Mouse (Mus musculus) embryonic fibroblast, embryonic 13.5 days (primary cell): ENCODE data around the gene Cdh13. TPM values are rescaled to one million over a fixed set of nuclear protein-coding genes. Genes with fewer than 3 reads are reported as not detected.

Experiments used
- H3K27ac ChIP-seq: 2 replicates; pipeline ENCODE4 v1.5.1; 2012; ENCODE audit warnings: low read length, control low read depth, inconsistent platforms; ENCODE audit not compliant: insufficient read depth
- H3K4me1 ChIP-seq: 2 replicates; pipeline ENCODE4 v1.6.1; 2011; ENCODE audit warnings: low read length; ENCODE audit not compliant: control insufficient read depth, insufficient read depth
- H3K4me3 ChIP-seq: 2 replicates; pipeline ENCODE4 v1.5.1; 2011; ENCODE audit warnings: mild to moderate bottlenecking, control low read depth, low read length; ENCODE audit not compliant: insufficient read depth
- CTCF ChIP-seq: IDR thresholded peaks from 2 replicates; pipeline ENCODE4 v1.5.1; 2011; ENCODE audit warnings: mild to moderate bottlenecking, control low read depth, low read length, moderate library complexity, borderline replicate concordance; ENCODE audit not compliant: insufficient read depth
- POLR2A ChIP-seq: IDR thresholded peaks from 2 replicates; pipeline ENCODE4 v1.6.1; 2011; ENCODE audit warnings: low read depth, mild to moderate bottlenecking, control low read depth, low read length, moderate library complexity
- polyA plus RNA-seq: library from polyadenylated mRNA; stranded (reverse); fragments of >200 nt; gene quantifications from 2 replicates; pipeline ENCODE4 v1.2.4, GENCODE M21; 2011; ENCODE audit warnings: low read depth; ENCODE audit not compliant: missing spikeins, insufficient read length

The Cdh13 gene
- polyA plus RNA-seq, 1 experiment, result 19.8 TPM

DNA sequence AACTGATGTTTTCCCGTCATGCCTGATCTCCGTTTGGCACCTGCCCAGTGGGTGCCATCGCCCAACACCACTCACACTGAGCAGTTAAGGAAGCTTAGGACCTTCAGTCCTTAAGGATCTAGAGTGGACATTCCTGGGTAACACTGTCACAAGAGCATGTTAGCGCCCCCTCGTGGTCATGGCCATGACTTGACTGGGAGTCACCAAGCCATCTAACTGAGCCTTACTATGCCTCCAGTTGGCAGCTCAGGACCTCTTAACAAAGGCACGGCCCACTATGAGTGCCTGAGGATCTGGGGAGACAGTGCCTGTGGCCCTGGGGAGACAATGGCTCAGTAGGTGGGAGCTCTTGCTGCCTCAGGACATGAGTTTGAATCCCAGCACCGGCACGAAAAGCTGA, 912.2 kb downstream of the Cdh13 start:
- TF ChIP-seq POLR2A (no peak), CTCF (peak; percentile 30; the same call in 1 of the 2 replicates)
- Histone ChIP-seq H3K27ac (no peak overlapping the region), H3K4me1 (no peaks in the 10 kb centered on the region), H3K4me3 (no peak overlapping the region)

DNA sequence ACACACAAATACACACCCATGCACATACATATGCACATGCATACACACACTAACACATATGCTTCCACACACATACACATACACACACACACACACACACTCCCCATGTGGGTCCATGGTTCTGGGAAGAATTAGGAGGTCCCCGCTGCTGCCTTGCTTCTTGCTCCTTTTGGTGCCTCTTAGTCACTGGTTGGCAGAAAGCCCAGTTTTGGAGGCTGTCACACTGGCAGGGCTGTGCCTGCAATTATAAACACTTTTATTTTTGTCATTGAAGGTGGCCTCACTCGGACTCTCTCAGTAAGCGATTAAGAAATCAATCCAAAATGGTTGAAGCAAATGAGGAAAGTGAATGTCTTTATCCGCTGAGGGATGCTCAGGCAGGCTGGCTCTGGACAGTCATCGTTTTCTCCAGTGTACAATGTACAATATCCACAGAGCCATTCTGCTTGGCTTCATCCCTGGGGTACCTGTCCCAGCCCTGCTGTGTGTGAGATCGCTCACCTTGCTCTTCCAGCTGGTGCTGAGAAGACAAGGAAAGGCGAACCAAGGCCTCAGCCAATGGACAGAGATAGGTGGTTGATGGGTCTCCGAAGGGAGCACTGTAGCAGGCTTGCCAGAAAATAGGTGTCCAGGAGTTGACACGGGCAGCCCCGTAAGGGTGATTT, 913.1 kb downstream of the Cdh13 start:
- no peak for TF ChIP-seq POLR2A
- no peak for TF ChIP-seq CTCF
- H3K27ac ChIP-seq, result no peak overlapping the region
- no peak overlapping the region for H3K4me3 ChIP-seq
- H3K4me1 ChIP-seq, result no peaks in the 10 kb centered on the region

- Histone ChIP-seq H3K27ac (no peak overlapping the region), H3K4me1 (no peaks in the 10 kb centered on the region), H3K4me3 (no peak overlapping the region)
- TF ChIP-seq POLR2A, result no peak
- TF ChIP-seq CTCF, result no peak
These were observed 925.0 kb downstream of the Cdh13 start for GRCm38 (mm10) chr8:119208567-119208966.

DNA sequence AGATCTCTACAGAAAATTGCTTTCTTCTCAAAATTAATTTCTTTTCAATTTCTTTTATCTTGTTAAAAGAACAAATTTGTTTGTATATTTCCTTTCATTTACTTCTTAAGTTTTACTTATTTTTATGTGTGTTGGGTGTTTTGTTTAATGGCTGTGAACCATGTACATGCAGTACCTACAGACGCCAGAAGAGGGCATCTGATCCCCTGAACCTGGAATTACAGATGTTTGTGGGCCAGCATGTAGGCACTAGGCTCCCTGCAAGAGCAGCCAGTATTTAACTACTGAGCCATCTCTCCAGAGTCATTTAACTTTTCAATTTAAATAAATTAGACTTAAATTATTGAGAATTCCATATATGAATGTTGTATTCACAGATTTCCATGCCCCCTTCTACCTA, 941.0 kb downstream of the Cdh13 start:
- Histone ChIP-seq H3K4me3 (no peak overlapping the region), H3K4me1 (no peaks in the 10 kb centered on the region), H3K27ac (no peak overlapping the region)
- TF ChIP-seq CTCF (no peak), POLR2A (no peak)

DNA sequence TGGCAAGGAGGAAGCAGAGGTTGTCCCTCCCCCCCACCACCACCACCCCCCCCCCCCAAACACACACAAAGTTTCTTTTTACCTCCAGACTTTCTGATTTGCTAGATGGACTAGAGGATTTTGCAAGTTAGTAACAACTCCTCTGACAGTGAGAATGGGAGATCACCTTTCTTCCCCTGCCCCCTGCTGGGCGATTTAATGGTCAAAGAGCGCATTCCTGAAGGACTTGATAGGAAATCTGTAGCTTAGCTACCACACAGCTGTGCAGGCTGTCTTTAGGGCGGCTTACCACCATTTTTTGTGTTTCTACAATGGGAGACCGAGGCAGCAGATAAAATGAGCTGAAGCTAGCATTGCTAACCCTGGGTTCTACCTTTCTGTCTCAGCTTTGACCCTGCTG, 961.6 kb downstream of the Cdh13 start:
- Histone ChIP-seq H3K27ac (no peak overlapping the region), H3K4me1 (no peaks in the 10 kb centered on the region), H3K4me3 (no peak overlapping the region)
- TF ChIP-seq CTCF (no peak), POLR2A (no peak)

DNA sequence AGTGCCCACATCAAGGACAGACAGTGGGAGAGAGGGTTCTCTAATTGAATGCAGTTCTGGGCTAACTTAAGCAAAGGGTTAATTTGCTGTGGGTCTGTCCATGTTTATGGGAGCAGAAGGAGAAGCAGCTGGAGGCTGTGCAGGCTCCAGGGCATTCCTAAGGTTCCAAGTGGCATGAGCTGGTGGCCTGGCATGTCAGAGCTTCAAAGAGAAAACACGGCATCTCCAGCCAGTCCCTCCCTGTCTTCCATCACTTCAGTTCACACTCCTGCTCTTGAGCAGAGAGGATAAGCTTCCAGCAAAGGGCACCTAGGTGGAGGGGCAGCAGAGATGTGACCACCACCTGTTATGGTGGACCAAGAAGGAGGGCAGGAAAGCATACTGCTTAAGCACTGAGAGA, 962.1 kb downstream of the Cdh13 start:
- Histone ChIP-seq H3K4me1 (no peaks in the 10 kb centered on the region), H3K4me3 (no peak overlapping the region), H3K27ac (no peak overlapping the region)
- no peak for TF ChIP-seq POLR2A
- TF ChIP-seq CTCF, result no peak

DNA sequence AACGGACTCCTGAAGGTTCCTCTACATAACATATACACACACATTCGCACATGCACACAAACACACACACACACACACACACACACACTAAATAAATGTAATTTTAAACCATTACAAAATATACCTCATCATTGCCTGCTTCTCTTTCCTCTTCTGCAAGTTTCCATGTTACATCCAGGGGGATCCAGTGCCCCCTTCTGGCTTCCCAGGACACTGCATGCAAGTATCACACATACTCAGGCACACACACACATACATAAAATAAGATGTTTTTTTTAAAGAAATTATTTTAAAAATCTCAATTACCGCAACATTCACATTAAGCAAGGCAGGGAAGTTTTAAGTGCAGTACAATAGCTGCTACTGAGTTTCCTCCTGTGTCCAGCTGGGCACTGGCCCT, 970.8 kb downstream of the Cdh13 start:
- no peak overlapping the region for H3K27ac ChIP-seq
- no peak overlapping the region for H3K4me3 ChIP-seq
- TF ChIP-seq POLR2A, result no peak
- no peak for TF ChIP-seq CTCF
- no peaks in the 10 kb centered on the region for H3K4me1 ChIP-seq

DNA sequence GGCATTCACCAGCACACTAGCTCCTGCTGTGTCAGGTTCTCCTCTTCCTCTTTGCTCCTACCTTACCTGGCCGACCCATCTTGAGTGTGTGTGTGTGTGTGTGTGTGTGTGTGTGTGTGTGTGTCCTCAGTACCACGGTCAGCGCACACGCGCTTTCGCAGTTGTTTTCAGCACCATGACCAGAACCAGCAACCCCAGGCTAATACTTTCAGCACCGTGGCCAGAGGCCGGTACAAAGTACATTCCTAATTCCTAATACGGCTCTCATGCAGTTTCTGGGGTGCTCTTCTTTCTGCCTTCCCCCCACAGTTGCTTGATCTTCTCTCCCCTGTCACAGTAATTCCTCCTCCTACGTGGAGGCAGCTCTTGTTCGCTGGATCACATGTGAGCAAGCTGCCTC, 975.1 kb downstream of the Cdh13 start:
- H3K27ac ChIP-seq, result no peak overlapping the region
- no peak for TF ChIP-seq POLR2A
- TF ChIP-seq CTCF, result no peak
- no peaks in the 10 kb centered on the region for H3K4me1 ChIP-seq
- no peak overlapping the region for H3K4me3 ChIP-seq

- Histone ChIP-seq H3K4me3 (no peak overlapping the region), H3K27ac (no peak overlapping the region), H3K4me1 (no peaks in the 10 kb centered on the region)
- TF ChIP-seq CTCF, result no peak
- no peak for TF ChIP-seq POLR2A
These were observed 980.2 kb downstream of the Cdh13 start for GRCm38 (mm10) chr8:119263750-119264149.

DNA sequence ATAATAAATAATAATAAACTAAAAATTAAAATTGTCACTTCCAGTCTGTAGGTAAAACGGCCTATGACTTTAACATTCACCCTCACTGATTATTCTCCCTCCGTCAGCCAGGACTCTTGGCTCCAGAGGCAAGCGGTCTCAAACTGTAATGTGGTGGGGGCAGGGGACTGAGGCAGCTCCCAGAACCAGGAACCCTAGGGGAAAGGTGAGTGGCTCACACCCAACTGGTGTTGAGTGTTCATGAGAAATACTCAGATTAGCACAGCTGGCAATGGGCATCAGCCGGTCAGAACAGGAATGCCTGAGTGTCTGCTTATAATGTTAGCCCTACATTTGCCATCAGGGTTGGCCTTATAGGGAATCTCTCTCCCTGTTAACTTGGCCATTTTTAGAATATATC, 982.8 kb downstream of the Cdh13 start:
- no peak overlapping the region for H3K4me3 ChIP-seq
- TF ChIP-seq POLR2A, result no peak
- no peak for TF ChIP-seq CTCF
- H3K27ac ChIP-seq, result no peak overlapping the region

DNA sequence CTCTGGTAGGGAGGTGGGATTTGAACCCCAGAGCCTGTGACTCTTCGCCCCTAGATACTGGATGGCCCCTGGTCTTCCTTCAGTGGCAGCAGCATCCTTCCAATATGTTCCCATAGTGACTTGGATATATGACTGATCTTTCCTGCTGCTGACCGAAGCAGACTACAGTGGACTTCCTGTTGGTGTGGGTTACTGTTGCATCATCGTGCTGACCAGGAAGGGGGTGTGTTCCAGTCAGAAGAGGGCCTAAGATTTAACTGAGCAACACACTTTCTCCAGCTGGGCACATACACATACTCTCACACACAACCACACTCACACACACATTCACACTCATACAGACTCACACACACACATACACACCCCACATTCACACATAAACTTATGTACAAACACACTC, 986.0 kb downstream of the Cdh13 start:
- Histone ChIP-seq H3K27ac (no peak overlapping the region), H3K4me3 (no peak overlapping the region), H3K4me1 (no peaks in the 10 kb centered on the region)
- TF ChIP-seq POLR2A (no peak), CTCF (no peak)

More for the DNA sequence above, 982.8 kb downstream of the Cdh13 start:
- H3K4me1 ChIP-seq, result no peaks in the 10 kb centered on the region
